ENCODE assay signal across 9 mouse cellular contexts in genomic region chr4:99193810-99194582, GRCm38 (mm10). TPM values are rescaled to one million over a fixed set of nuclear protein-coding genes. Genes with fewer than 3 reads are reported as not detected.
DNase-seq lines count a peak whose midpoint lies in the region; ATAC-seq and TF ChIP-seq lines count a peak whose summit lies in the region.
"Had no signal": no experiment of that assay in that cellular context is flagged by ENCODE, and none has a peak within 500 bp of the region (broad histone marks: within the 10 kb centered on the region; RNA-seq: fewer than 3 reads in every experiment).

Gene Atg4c, plus strand, starts transcription at chr4:99193934.

- H3K4me2 ChIP-seq in embryonic facial prominence, embryonic 15.5 days (replicated peaks) = peak within 1 kb of the TSS; percentile 61
- H3K4me2 ChIP-seq in limb, embryonic 13.5 days (replicated peaks) = peak within 1 kb of the TSS; percentile 65
- H3K4me2 ChIP-seq in midbrain, embryonic 15.5 days = peak within 1 kb of the TSS; percentile 65

- peaks cover 8% of the 10 kb centered on the region for H3K4me1 ChIP-seq in bone marrow macrophage, adult 2 months (ENCODE audit: control insufficient read depth, insufficient read depth, low read length)
- H3K4me1 ChIP-seq in embryonic facial prominence, embryonic 15.5 days = peaks cover 7% of the 10 kb centered on the region; the same call in 1 of the 2 replicates
- H3K4me1 ChIP-seq in limb, embryonic 13.5 days = peaks cover 9% of the 10 kb centered on the region; the same call in 1 of the 2 replicates
- H3K4me1 ChIP-seq in midbrain, embryonic 15.5 days = peaks cover 13% of the 10 kb centered on the region

- WGBS in embryonic facial prominence, embryonic 15.5 days = under 1% methylated on average over 50 of the region's 50 CpGs
- WGBS in limb, embryonic 13.5 days = under 1% methylated on average over 50 of the region's 50 CpGs
- under 1% methylated on average over 50 of the region's 50 CpGs for WGBS in midbrain, embryonic 15.5 days

- peak; percentile 90 for DNase-seq in 416B (ENCODE audit: low read depth)
- DNase-seq in heart, adult 8-10 months (ENCODE audit: low spot score) = peak; percentile 81
- DNase-seq in kidney, adult 8-10 months = peak; percentile 77 to 79
- DNase-seq in spleen, adult 18-20 months = peak; percentile 56 to 74

- no peaks in the 10 kb centered on the region for H3K27me3 ChIP-seq in embryonic facial prominence, embryonic 15.5 days
- H3K27me3 ChIP-seq in limb, embryonic 13.5 days = no peaks in the 10 kb centered on the region
- H3K27me3 ChIP-seq in midbrain, embryonic 15.5 days (replicated peaks) = no peaks in the 10 kb centered on the region

- peak within 1 kb of the TSS; percentile 73 for H3K4me3 ChIP-seq in bone marrow macrophage, adult 2 months (ENCODE audit: insufficient read depth, low read length)
- H3K4me3 ChIP-seq in embryonic facial prominence, embryonic 15.5 days (replicated peaks) = peak within 1 kb of the TSS; percentile 78
- H3K4me3 ChIP-seq in limb, embryonic 13.5 days = peak within 1 kb of the TSS; percentile 71
- H3K4me3 ChIP-seq in midbrain, embryonic 15.5 days = peak within 1 kb of the TSS; percentile 86

- no peaks in the 10 kb centered on the region for H3K9me3 ChIP-seq in embryonic facial prominence, embryonic 15.5 days (replicated peaks)
- no peaks in the 10 kb centered on the region for H3K9me3 ChIP-seq in limb, embryonic 13.5 days
- no peaks in the 10 kb centered on the region for H3K9me3 ChIP-seq in midbrain, embryonic 15.5 days

- no peaks in the 10 kb centered on the region for H3K36me3 ChIP-seq in embryonic facial prominence, embryonic 15.5 days
- no peaks in the 10 kb centered on the region for H3K36me3 ChIP-seq in limb, embryonic 13.5 days
- H3K36me3 ChIP-seq in midbrain, embryonic 15.5 days (replicated peaks) = no peaks in the 10 kb centered on the region
- H3K36me3 ChIP-seq: G1E had no signal

- no peak for TF ChIP-seq CTCF in bone marrow macrophage, adult 2 months (IDR thresholded peaks at IDR 0.05; ENCODE audit: low read depth, low read length)

- peak within 1 kb of the TSS; percentile 58 for H3K9ac ChIP-seq in embryonic facial prominence, embryonic 15.5 days
- peak within 1 kb of the TSS; percentile 88 for H3K9ac ChIP-seq in limb, embryonic 13.5 days
- peak within 1 kb of the TSS; percentile 92 for H3K9ac ChIP-seq in midbrain, embryonic 15.5 days

- peak; percentile 94 for ATAC-seq in embryonic facial prominence, embryonic 15.5 days (ENCODE audit: insufficient number of reproducible peaks, low FRiP score, low TSS enrichment, low read depth)
- peak; percentile 96 for ATAC-seq in limb, embryonic 13.5 days (ENCODE audit: low FRiP score, low read depth)
- ATAC-seq in midbrain, embryonic 15.5 days (replicated peaks) = peak; percentile 98

- H3K27ac ChIP-seq in bone marrow macrophage, adult 2 months (ENCODE audit: insufficient read depth, low read depth, low read length) = peak within 1 kb of the TSS; percentile 89
- H3K27ac ChIP-seq in embryonic facial prominence, embryonic 15.5 days (replicated peaks) = peak within 1 kb of the TSS; percentile 95
- H3K27ac ChIP-seq in limb, embryonic 13.5 days = peak within 1 kb of the TSS; percentile 96
- H3K27ac ChIP-seq in midbrain, embryonic 15.5 days = peak within 1 kb of the TSS; percentile 99

- TF ChIP-seq POLR2A in bone marrow macrophage, adult 2 months (IDR thresholded peaks at IDR 0.05; ENCODE audit: borderline replicate concordance, low read depth, low read length) = no peak

RNA-seq across cellular contexts. Expression of gene Atg4c, which starts in this region (rescaled TPM):
- polyA plus RNA-seq in bone marrow macrophage, adult 2 months (2012; ENCODE audit: insufficient read depth, insufficient read length, missing spikeins) = 23.5 and 23.8 TPM in 2 replicates
- 15.3 and 15.7 TPM in 2 replicates for polyA plus RNA-seq in embryonic facial prominence, embryonic 15.5 days (2015; fragmentation: Nextera tagmentation; extraction: Ambion mirVana)
- total RNA-seq in heart, adult 8-10 months (2022) = 1 to 10 TPM; 3.9 to 5.0 (median 4.6) TPM
- 16.1 and 18.5 TPM in 2 replicates for polyA plus RNA-seq in limb, embryonic 13.5 days (2015; fragmentation: Nextera tagmentation; extraction: Ambion mirVana)
- 15.9 and 21.1 TPM in 2 replicates for polyA plus RNA-seq in midbrain, embryonic 15.5 days (2015; fragmentation: Nextera tagmentation; extraction: Ambion mirVana)
- total RNA-seq: G1E had no signal
- polyA plus RNA-seq: G1E had no signal

Comparison
In these comparisons a context has a peak if more than half of its experiments do, and no peak if none do; other contexts are left out.
1. Peak in every context shown above with its lines: DNase-seq, ATAC-seq, H3K4me3 ChIP-seq and H3K27ac ChIP-seq.